Mouse (Mus musculus): ENCODE measurements around the gene Becn1.

- TF ChIP-seq POLR2A (IDR thresholded peaks at IDR 0.05; ENCODE audit: insufficient read depth, low read depth, low read length), result no peak
- TF ChIP-seq CTCF (IDR thresholded peaks at IDR 0.05; ENCODE audit: insufficient read depth, low read depth, low read length), result no peak
Observed at GRCm38 (mm10) chr11:101295191-101295590, 6.9 kb downstream of the Becn1 start.
